Mouse (Mus musculus): ENCODE results near the gene Hacd1. TPM values are rescaled to one million over a fixed set of nuclear protein-coding genes. Genes with fewer than 3 reads are reported as not detected.
"Not testable (repeated sequence)": the region's sequence is repeated elsewhere in the genome, so short reads cannot be mapped to it uniquely, and the experiment has no call there.

Hacd1 gene
- 91.7 and 102 TPM in 2 replicates for polyA plus RNA-seq (2015; fragmentation: Nextera tagmentation; extraction: Ambion mirVana)

DNA sequence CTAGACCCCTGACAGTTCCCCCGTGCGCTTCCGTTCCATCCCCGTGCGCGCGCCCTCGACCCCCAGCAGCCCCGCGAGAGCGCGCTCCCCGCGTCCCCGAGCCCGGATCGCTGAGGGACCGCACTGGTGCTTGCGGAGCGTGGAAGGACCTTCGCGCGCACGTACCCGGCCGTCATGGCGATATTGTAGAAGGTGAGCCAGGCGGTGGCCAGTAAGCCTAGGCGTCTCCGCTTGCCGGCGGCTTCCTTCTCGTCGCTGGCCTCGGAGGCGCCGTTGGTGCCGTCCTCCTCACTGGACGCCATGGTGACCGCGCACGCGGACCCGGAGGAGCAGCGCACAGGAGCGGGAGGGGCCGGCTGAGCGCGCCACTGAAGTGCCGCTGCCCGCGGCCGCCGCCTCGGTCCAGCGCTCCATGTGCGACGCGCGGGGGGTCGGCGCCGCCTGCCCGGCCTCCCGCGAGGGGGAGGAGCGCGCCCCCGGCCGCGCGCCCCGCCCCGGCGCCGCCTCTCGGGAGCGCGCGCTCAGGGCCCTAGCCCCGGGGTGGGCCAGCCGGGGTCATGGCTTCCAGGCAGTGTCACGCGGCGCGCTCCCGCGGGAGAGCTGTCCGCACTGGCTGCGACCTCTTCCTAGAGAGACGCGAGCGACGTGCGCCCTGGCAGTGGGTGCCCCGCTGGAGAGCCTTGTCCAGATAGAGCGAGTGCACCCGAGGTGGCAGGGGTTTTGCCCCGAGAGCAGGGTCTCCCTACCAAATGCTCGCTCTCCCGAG is at the start of gene Hacd1:
Hacd1 (minus strand) TSS at position 570 of the 766 bp plus-strand sequence.
- WGBS: under 1% methylated on average over 55 of the region's 101 CpGs
- H3K27me3 ChIP-seq (replicated peaks): no peaks in the 10 kb centered on the region
- peak within 1 kb of the TSS; percentile 97 for H3K27ac ChIP-seq (replicated peaks)
- H3K9me3 ChIP-seq (replicated peaks): no peaks in the 10 kb centered on the region
- ATAC-seq (ENCODE audit: low FRiP score): peak; percentile 94
- peak within 1 kb of the TSS; percentile 78 for H3K4me2 ChIP-seq
- H3K36me3 ChIP-seq: no peaks in the 10 kb centered on the region
- H3K4me1 ChIP-seq: peaks cover 16% of the 10 kb centered on the region
- peak within 1 kb of the TSS; percentile 74 for H3K4me3 ChIP-seq (replicated peaks)
- peak within 1 kb of the TSS; percentile 79 for H3K9ac ChIP-seq (replicated peaks)

- Histone ChIP-seq H3K9ac (replicated peaks) (no peak overlapping the region), H3K4me3 (replicated peaks) (no peak overlapping the region), H3K9me3 (replicated peaks) (no peaks in the 10 kb centered on the region), H3K4me1 (no peaks in the 10 kb centered on the region), H3K27ac (replicated peaks) (no peak overlapping the region), H3K27me3 (replicated peaks) (no peaks in the 10 kb centered on the region), H3K36me3 (peaks cover 6% of the 10 kb centered on the region; the same call in 1 of the 2 replicates), H3K4me2 (no peak overlapping the region)
- no peak for ATAC-seq (ENCODE audit: low FRiP score)
- 94% methylated on average over 1 of the region's 1 CpGs for WGBS
Observed at GRCm38 (mm10) chr2:14103924-14104323, 48.0 kb upstream of the Hacd1 start.

- no peaks in the 10 kb centered on the region for H3K4me1 ChIP-seq
- peaks cover 6% of the 10 kb centered on the region; the same call in 1 of the 2 replicates for H3K36me3 ChIP-seq
- H3K9ac ChIP-seq (replicated peaks): no peak overlapping the region
- H3K27ac ChIP-seq (replicated peaks): no peak overlapping the region
- no peaks in the 10 kb centered on the region for H3K27me3 ChIP-seq (replicated peaks)
- H3K4me2 ChIP-seq: no peak overlapping the region
- H3K4me3 ChIP-seq (replicated peaks): no peak overlapping the region
- ATAC-seq (ENCODE audit: low FRiP score): no peak
- H3K9me3 ChIP-seq (replicated peaks): no peaks in the 10 kb centered on the region
- 88% methylated on average over 2 of the region's 2 CpGs for WGBS
Observed at GRCm38 (mm10) chr2:14102603-14103002, 46.7 kb upstream of the Hacd1 start.

GRCm38 (mm10) chr2:14100533-14100932 is 44.6 kb upstream of the Hacd1 start:
- H3K4me2 ChIP-seq: no peak overlapping the region
- H3K4me1 ChIP-seq: no peaks in the 10 kb centered on the region
- no peak overlapping the region for H3K27ac ChIP-seq (replicated peaks)
- no peak overlapping the region for H3K4me3 ChIP-seq (replicated peaks)
- H3K9ac ChIP-seq (replicated peaks): no peak overlapping the region
- no peaks in the 10 kb centered on the region for H3K27me3 ChIP-seq (replicated peaks)
- H3K9me3 ChIP-seq (replicated peaks): no peaks in the 10 kb centered on the region
- peaks cover 14% of the 10 kb centered on the region for H3K36me3 ChIP-seq
- no peak for ATAC-seq (ENCODE audit: low FRiP score)

GRCm38 (mm10) chr2:14078527-14078926 is 22.6 kb upstream of the Hacd1 start:
- WGBS: 93% methylated on average over 9 of the region's 9 CpGs

DNA sequence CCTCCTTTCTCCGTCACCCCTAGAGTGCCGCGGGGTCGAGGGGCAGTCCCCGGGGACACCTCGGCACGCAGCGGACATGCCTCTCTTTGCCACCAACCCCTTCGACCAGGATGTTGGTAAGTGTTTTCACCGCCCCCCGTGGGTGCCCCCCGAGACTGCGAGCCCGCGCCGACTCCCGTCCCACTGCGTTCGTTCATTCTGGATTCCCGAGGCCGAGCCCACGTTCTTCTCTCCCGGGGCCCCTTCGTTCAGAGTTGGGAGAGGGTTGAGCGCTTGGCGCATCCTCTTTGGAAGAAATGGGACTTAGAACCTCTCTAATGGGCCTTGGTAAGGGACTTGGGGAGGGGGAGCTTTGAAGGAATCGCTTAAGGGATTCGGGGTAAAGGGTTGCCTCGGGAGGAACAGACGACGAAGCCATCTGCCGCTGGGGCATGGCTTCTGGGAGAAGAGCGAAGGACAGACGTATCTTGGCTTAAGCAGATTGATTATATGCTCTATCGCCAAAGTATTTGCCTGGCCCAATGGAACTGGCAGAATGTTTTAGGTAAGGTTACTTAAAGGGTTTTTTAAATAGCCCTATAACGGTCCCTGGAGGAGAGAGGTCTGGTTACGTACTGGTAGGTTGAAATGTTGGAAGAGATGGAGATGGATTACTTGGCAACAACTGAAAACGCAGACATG is 18.4 kb upstream of the Hacd1 start:
- Histone ChIP-seq H3K9ac (replicated peaks) (peak overlapping the region; percentile 94), H3K4me1 (peaks cover 23% of the 10 kb centered on the region), H3K27me3 (replicated peaks) (no peaks in the 10 kb centered on the region), H3K4me3 (replicated peaks) (peak overlapping the region; percentile 94), H3K4me2 (peak overlapping the region; percentile 73), H3K27ac (replicated peaks) (peak overlapping the region; percentile 100), H3K9me3 (replicated peaks) (no peaks in the 10 kb centered on the region), H3K36me3 (no peaks in the 10 kb centered on the region)
- 0% methylated on average over 36 of the region's 38 CpGs for WGBS
- no peak; the same call in 1 of the 2 replicates for ATAC-seq (ENCODE audit: low FRiP score)

More at GRCm38 (mm10) chr2:14078527-14078926, 22.6 kb upstream of the Hacd1 start:
- H3K4me1 ChIP-seq: peaks cover 17% of the 10 kb centered on the region
- not testable (repeated sequence) for H3K9ac ChIP-seq (replicated peaks); H3K36me3 ChIP-seq; H3K27ac ChIP-seq (replicated peaks); H3K4me2 ChIP-seq; H3K27me3 ChIP-seq (replicated peaks); H3K4me3 ChIP-seq (replicated peaks); ATAC-seq (ENCODE audit: low FRiP score); H3K9me3 ChIP-seq (replicated peaks)

- Histone ChIP-seq H3K27me3 (replicated peaks) (no peaks in the 10 kb centered on the region), H3K36me3 (no peaks in the 10 kb centered on the region), H3K4me2 (peak within 1 kb of the TSS; percentile 73), H3K9ac (replicated peaks) (peak within 1 kb of the TSS; percentile 94), H3K27ac (replicated peaks) (peak within 1 kb of the TSS; percentile 100), H3K4me1 (peaks cover 23% of the 10 kb centered on the region), H3K9me3 (replicated peaks) (no peaks in the 10 kb centered on the region), H3K4me3 (replicated peaks) (peak within 1 kb of the TSS; percentile 94)
- WGBS: under 1% methylated on average over 49 of the region's 50 CpGs
- ATAC-seq (ENCODE audit: low FRiP score): peak; percentile 97
Observed at GRCm38 (mm10) chr2:14073362-14074220, 17.7 kb upstream of the Hacd1 start, which contains the start of gene Stam. Gene Stam (plus strand): TSS chr2:14074098.

- Histone ChIP-seq H3K4me3 (replicated peaks) (peak overlapping the region; percentile 94), H3K36me3 (no peaks in the 10 kb centered on the region), H3K27me3 (replicated peaks) (no peaks in the 10 kb centered on the region), H3K4me1 (peaks cover 23% of the 10 kb centered on the region), H3K9me3 (replicated peaks) (no peaks in the 10 kb centered on the region), H3K4me2 (peak overlapping the region; percentile 73), H3K9ac (replicated peaks) (peak overlapping the region; percentile 94), H3K27ac (replicated peaks) (peak overlapping the region; percentile 100)
- WGBS: 16% methylated on average over 8 of the region's 8 CpGs
- ATAC-seq (ENCODE audit: low FRiP score): no peak
Observed at GRCm38 (mm10) chr2:14073008-14073361, 17.1 kb upstream of the Hacd1 start.

GRCm38 (mm10) chr2:14070466-14070865 is 14.5 kb upstream of the Hacd1 start:
- no peaks in the 10 kb centered on the region for H3K27me3 ChIP-seq (replicated peaks)
- ATAC-seq (ENCODE audit: low FRiP score): no peak
- H3K9ac ChIP-seq (replicated peaks): no peak overlapping the region
- 83% methylated on average over 8 of the region's 8 CpGs for WGBS
- H3K27ac ChIP-seq (replicated peaks): no peak overlapping the region
- no peaks in the 10 kb centered on the region for H3K9me3 ChIP-seq (replicated peaks)
- H3K4me2 ChIP-seq: no peak overlapping the region
- H3K4me3 ChIP-seq (replicated peaks): no peak overlapping the region
- H3K36me3 ChIP-seq: no peaks in the 10 kb centered on the region
- peaks cover 14% of the 10 kb centered on the region for H3K4me1 ChIP-seq

- H3K4me2 ChIP-seq: no peak overlapping the region
- H3K36me3 ChIP-seq: no peaks in the 10 kb centered on the region
- H3K4me3 ChIP-seq (replicated peaks): no peak overlapping the region
- H3K27me3 ChIP-seq (replicated peaks): no peaks in the 10 kb centered on the region
- no peak overlapping the region for H3K27ac ChIP-seq (replicated peaks)
- WGBS: 86% methylated on average over 2 of the region's 2 CpGs
- H3K9me3 ChIP-seq (replicated peaks): no peaks in the 10 kb centered on the region
- H3K4me1 ChIP-seq: peaks cover 6% of the 10 kb centered on the region
- no peak overlapping the region for H3K9ac ChIP-seq (replicated peaks)
- no peak for ATAC-seq (ENCODE audit: low FRiP score)
Observed at GRCm38 (mm10) chr2:14069027-14069426, 13.1 kb upstream of the Hacd1 start.
